Mouse (Mus musculus) MEL (cell line): ENCODE results near the gene Lrrc20. TPM values are rescaled to one million over a fixed set of nuclear protein-coding genes. Genes with fewer than 3 reads are reported as not detected.

Experiments
- DNase-seq: peaks from one replicate; pipeline ENCODE4 v3.0.0; 2011; ENCODE audit warnings: low read depth, low spot score
- H3K27ac ChIP-seq: 2 replicates; pipeline ENCODE4 v1.5.1; 2012; ENCODE audit warnings: low read depth, mild to moderate bottlenecking, control low read depth, low read length, moderate library complexity; ENCODE audit not compliant: control insufficient read depth
- H3K27me3 ChIP-seq, 2 experiments: fragments of 150-350 bp in 1 of 2; sonication (generic) in 1 of 2; 2 replicates each; pipeline ENCODE4 v1.6.1; 2012; ENCODE audit warnings: low read length in 2 of 2, mild to moderate bottlenecking in 2 of 2, improper control_type of control experiment in 1 of 2, moderate library complexity in 1 of 2; ENCODE audit not compliant: insufficient read depth in 2 of 2, control insufficient read depth in 1 of 2
- H3K36me3 ChIP-seq, 2 experiments: 2 replicates each; pipeline ENCODE4 v1.6.1; 2012 to 2014; ENCODE audit warnings: low read length in 2 of 2, improper control_type of control experiment in 1 of 2, inconsistent platforms in 1 of 2, mild to moderate bottlenecking in 1 of 2; ENCODE audit not compliant: insufficient read depth in 2 of 2, control insufficient read depth in 1 of 2
- H3K4me1 ChIP-seq, 2 experiments: fragments of 150-350 bp in 1 of 2; sonication (generic) in 1 of 2; 2 replicates each; pipeline ENCODE4 v1.6.1; 2012; ENCODE audit warnings: low read length in 2 of 2, improper control_type of control experiment in 1 of 2, mild to moderate bottlenecking in 1 of 2; ENCODE audit not compliant: insufficient read depth in 2 of 2, control insufficient read depth in 1 of 2
- H3K4me3 ChIP-seq, 2 experiments: fragments of 150-350 bp in 1 of 2; sonication (generic) in 1 of 2; 2 replicates each; pipeline ENCODE4 v1.5.1; 2012; ENCODE audit warnings: low read depth in 2 of 2, low read length in 2 of 2, mild to moderate bottlenecking in 2 of 2, moderate library complexity in 2 of 2, control low read depth in 1 of 2, improper control_type of control experiment in 1 of 2; ENCODE audit not compliant: control insufficient read depth in 1 of 2, insufficient read depth in 1 of 2
- H3K79me2 ChIP-seq: 2 replicates; pipeline ENCODE4 v1.6.1; 2012; ENCODE audit warnings: mild to moderate bottlenecking, low read length, moderate library complexity; ENCODE audit not compliant: control insufficient read depth, poor library complexity, insufficient read depth
- H3K9ac ChIP-seq: 2 replicates; pipeline ENCODE4 v1.6.1; 2012; ENCODE audit warnings: low read depth, mild to moderate bottlenecking, control low read depth, low read length, moderate library complexity; ENCODE audit not compliant: control insufficient read depth, poor library complexity, severe bottlenecking
- H3K9me3 ChIP-seq: fragments of 150-350 bp; sonication (generic); replicated peaks from 2 replicates; pipeline ENCODE4 v1.6.1; 2012; ENCODE audit warnings: mild to moderate bottlenecking, low read length, improper control_type of control experiment, moderate library complexity; ENCODE audit not compliant: insufficient read depth
- BHLHE40 ChIP-seq: IDR thresholded peaks from 2 replicates; pipeline ENCODE4 v1.6.1; 2012; ENCODE audit warnings: low read depth, mild to moderate bottlenecking, inconsistent platforms, low read length, improper control_type of control experiment, borderline replicate concordance
- CHD2 ChIP-seq: IDR thresholded peaks from 2 replicates; pipeline ENCODE4 v1.6.1; 2011; ENCODE audit warnings: low read length, improper control_type of control experiment
- E2F4 ChIP-seq: IDR thresholded peaks from 2 replicates; pipeline ENCODE4 v1.6.1; 2011; ENCODE audit warnings: low read depth, low read length, improper control_type of control experiment, borderline replicate concordance
- ELF1 ChIP-seq: IDR thresholded peaks from 2 replicates; pipeline ENCODE4 v1.6.1; 2014; ENCODE audit warnings: low read depth, mild to moderate bottlenecking, inconsistent platforms, low read length, improper control_type of control experiment, moderate library complexity
- GABPA ChIP-seq: IDR thresholded peaks from 2 replicates; pipeline ENCODE4 v1.6.1; 2012; ENCODE audit warnings: low read depth, mild to moderate bottlenecking, inconsistent platforms, low read length, improper control_type of control experiment, moderate library complexity
- GATA1 ChIP-seq: IDR thresholded peaks from 2 replicates; pipeline ENCODE4 v1.6.1; 2011; ENCODE audit warnings: low read depth, low read length, improper control_type of control experiment
- HCFC1 ChIP-seq: IDR thresholded peaks from 2 replicates; pipeline ENCODE4 v1.6.1; 2012; ENCODE audit warnings: low read depth, mild to moderate bottlenecking, inconsistent platforms, low read length, improper control_type of control experiment, moderate library complexity
- JUND ChIP-seq: IDR thresholded peaks from 2 replicates; pipeline ENCODE4 v1.6.1; 2011; ENCODE audit warnings: low read depth, mild to moderate bottlenecking, improper control_type of control experiment, low read length
- MAX ChIP-seq: IDR thresholded peaks from 2 replicates; pipeline ENCODE4 v1.6.1; 2011; ENCODE audit warnings: low read length, improper control_type of control experiment
- MAZ ChIP-seq: IDR thresholded peaks from 2 replicates; pipeline ENCODE4 v1.6.1; 2012; ENCODE audit warnings: low read depth, mild to moderate bottlenecking, inconsistent platforms, low read length, improper control_type of control experiment
- MXI1 ChIP-seq: IDR thresholded peaks from 2 replicates; pipeline ENCODE4 v1.6.1; 2011; ENCODE audit warnings: mild to moderate bottlenecking, low read depth, low read length, improper control_type of control experiment
- MYB ChIP-seq: IDR thresholded peaks from 2 replicates; pipeline ENCODE4 v1.6.1; 2011; ENCODE audit warnings: mild to moderate bottlenecking, low read depth, low read length, improper control_type of control experiment
- NELFE ChIP-seq: IDR thresholded peaks from 2 replicates; pipeline ENCODE4 v1.6.1; 2011; ENCODE audit warnings: low read depth, low read length, improper control_type of control experiment
- POLR2A ChIP-seq, 2 experiments: IDR thresholded peaks; 2 replicates each; pipeline ENCODE4 v1.6.1; 2011 to 2012; ENCODE audit warnings: low read length in 2 of 2, mild to moderate bottlenecking in 2 of 2, control low read depth in 1 of 2, improper control_type of control experiment in 1 of 2, low read depth in 1 of 2, moderate library complexity in 1 of 2; ENCODE audit not compliant: control insufficient read depth in 1 of 2, insufficient read depth in 1 of 2, poor library complexity in 1 of 2
- POLR2AphosphoS2 ChIP-seq: IDR thresholded peaks from 2 replicates; pipeline ENCODE4 v1.6.1; 2011; ENCODE audit warnings: low read length, improper control_type of control experiment
- RAD21 ChIP-seq: IDR thresholded peaks from 2 replicates; pipeline ENCODE4 v1.6.1; 2011; ENCODE audit warnings: mild to moderate bottlenecking, low read depth, low read length, improper control_type of control experiment
- RCOR1 ChIP-seq: IDR thresholded peaks from 2 replicates; pipeline ENCODE4 v1.6.1; 2012; ENCODE audit warnings: low read depth, mild to moderate bottlenecking, inconsistent platforms, low read length, improper control_type of control experiment
- TAL1 ChIP-seq: IDR thresholded peaks from 2 replicates; pipeline ENCODE4 v1.6.1; 2012; ENCODE audit warnings: mild to moderate bottlenecking, inconsistent platforms, low read length, moderate library complexity, mixed read lengths
- TBP ChIP-seq: IDR thresholded peaks from 2 replicates; pipeline ENCODE4 v1.8.0; 2011; ENCODE audit warnings: low read depth, low read length, improper control_type of control experiment
- UBTF ChIP-seq: IDR thresholded peaks from 2 replicates; pipeline ENCODE4 v1.6.1; 2012; ENCODE audit warnings: low read depth, mild to moderate bottlenecking, inconsistent platforms, low read length, improper control_type of control experiment, moderate library complexity, borderline replicate concordance; ENCODE audit not compliant: insufficient read depth
- USF2 ChIP-seq, 2 experiments: IDR thresholded peaks; 2 replicates each; pipeline ENCODE4 v1.6.1; 2011 to 2012; ENCODE audit warnings: improper control_type of control experiment in 2 of 2, low read length in 2 of 2, borderline replicate concordance in 1 of 2, inconsistent platforms in 1 of 2, low read depth in 1 of 2, mild to moderate bottlenecking in 1 of 2; ENCODE audit not compliant: insufficient read depth in 1 of 2
- ZMIZ1 ChIP-seq: IDR thresholded peaks from 2 replicates; pipeline ENCODE4 v1.6.1; 2012; ENCODE audit warnings: low read depth, mild to moderate bottlenecking, inconsistent platforms, low read length, improper control_type of control experiment, moderate library complexity
- polyA plus RNA-seq, 2 experiments: library from polyadenylated mRNA; stranded (reverse) in 1 of 2; unstranded in 1 of 2; fragments of >175 nt in 1 of 2; fragments of >200 nt in 1 of 2; gene quantifications; 2 replicates each; pipeline versions ENCODE4 v1.2.1 to v1.2.4; 2012; ENCODE audit warnings: low replicate concordance in 2 of 2, low read depth in 1 of 2; ENCODE audit not compliant: insufficient read length in 2 of 2, insufficient read depth in 1 of 2, missing spikeins in 1 of 2
- total RNA-seq: library from RNA; depleted of rRNA; stranded (reverse); fragments of 300-350 nt; gene quantifications from 2 replicates; pipeline ENCODE4 v1.2.3, GENCODE M21; 2012

Lrrc20 gene
- total and polyA plus RNA-seq, 3 experiments = 7.6 to 14.7 TPM; not detected in 1

- TF ChIP-seq USF2 (IDR thresholded peaks at IDR 0.05; ENCODE audit: borderline replicate concordance in 1 of 2, insufficient read depth in 1 of 2, low read depth in 1 of 2, low read length in 2 of 2) (0 out of 4 replicates have a peak, but pooled peaks of 1 of the 2 experiments have one; percentile 7), CHD2 (no peak), MAX (peak; percentile 50; the same call in 1 of the 2 replicates), RCOR1 (peak; percentile 60; the same call in 1 of the 2 replicates), POLR2A (IDR thresholded peaks at IDR 0.05; ENCODE audit: control insufficient read depth in 1 of 2, insufficient read depth in 1 of 2, low read depth in 1 of 2, low read length in 2 of 2, poor library complexity in 1 of 2) (peak in 1 of 2 experiments; percentile 28; a peak in 1 of 4 replicates), UBTF (no peak), E2F4 (no peak), POLR2AphosphoS2 (no peak), MAZ (peak; percentile 91), TAL1 (peak; percentile 70), HCFC1 (0 out of 2 replicates have a peak, but pooled peaks have one; percentile 33), ELF1 (no peak), ZMIZ1 (no peak; the same call in 1 of the 2 replicates), MYB (peak; percentile 68), BHLHE40 (0 out of 2 replicates have a peak, but pooled peaks have one; percentile 40), NELFE (peak; percentile 7; the same call in 1 of the 2 replicates), MXI1 (peak; percentile 62; the same call in 1 of the 2 replicates), GATA1 (peak; percentile 48; the same call in 1 of the 2 replicates), GABPA (peak; percentile 44; the same call in 1 of the 2 replicates), RAD21 (no peak), TBP (0 out of 2 replicates have a peak, but pooled peaks have one; percentile 31)
These were observed 60.8 kb downstream of the Lrrc20 start (continued) for GRCm38 (mm10) chr10:61536130-61537035.

GRCm38 (mm10) chr10:61537036-61537380, 61.4 kb downstream of the Lrrc20 start:
- no peaks in the 10 kb centered on the region for H3K79me2 ChIP-seq
- peak overlapping the region; percentile 93 for H3K27ac ChIP-seq
- DNase-seq = peak; percentile 82
- H3K4me1 ChIP-seq = peaks cover 10 to 30% of the 10 kb centered on the region in 2 experiments
- H3K4me3 ChIP-seq = peak overlapping the region; percentile 40 to 54
- peak overlapping the region; percentile 58 for H3K9ac ChIP-seq
- no peaks in the 10 kb centered on the region for H3K27me3 ChIP-seq
- TF ChIP-seq TBP (peak; percentile 35; the same call in 1 of the 2 replicates), JUND (no peak)
- H3K9me3 ChIP-seq = no peaks in the 10 kb centered on the region
- H3K36me3 ChIP-seq = peaks cover 0 to 22% of the 10 kb centered on the region in 2 experiments; a peak in 2 of 4 replicates
